Mouse (Mus musculus): ENCODE data around the gene Cfap46. TPM values are rescaled to one million over a fixed set of nuclear protein-coding genes. Genes with fewer than 3 reads are reported as not detected.

Cfap46 gene
- total RNA-seq (2021) = 1 to 10 TPM; 3.3 to 4.0 TPM
- long read RNA-seq, experiment 1, partial matches to known transcripts = 0 of 3 reads
- long read RNA-seq, experiment 1, other reads (novel, unspliced or antisense) = 3 of 3 reads
- long read RNA-seq, experiment 2, partial matches to known transcripts = 0 of 5 reads
- long read RNA-seq, experiment 2, other reads (novel, unspliced or antisense) = 5 of 5 reads

- peak; percentile 79 to 89 for DNase-seq (ENCODE audit: low spot score in 2 of 2)
Observed at GRCm38 (mm10) chr7:139683706-139684552, at the start of gene Cfap46. Gene Cfap46, minus strand, starts transcription at chr7:139683817.

- DNase-seq (ENCODE audit: low spot score in 2 of 2) = no peak
Observed at GRCm38 (mm10) chr7:139731276-139731696, 47.7 kb upstream of the Cfap46 start.

GRCm38 (mm10) chr7:139727072-139727471 is 43.5 kb upstream of the Cfap46 start:
- DNase-seq (ENCODE audit: low spot score in 2 of 2) = no peak

GRCm38 (mm10) chr7:139725641-139726040 is 42.0 kb upstream of the Cfap46 start:
- no peak for DNase-seq (ENCODE audit: low spot score in 2 of 2)

GRCm38 (mm10) chr7:139723986-139724385 is 40.4 kb upstream of the Cfap46 start:
- DNase-seq (ENCODE audit: low spot score in 2 of 2) = no peak

GRCm38 (mm10) chr7:139721196-139721595 is 37.6 kb upstream of the Cfap46 start:
- DNase-seq (ENCODE audit: low spot score in 2 of 2) = no peak

GRCm38 (mm10) chr7:139717781-139718180 is 34.2 kb upstream of the Cfap46 start:
- no peak for DNase-seq (ENCODE audit: low spot score in 2 of 2)

- DNase-seq (ENCODE audit: low spot score in 2 of 2) = no peak
Observed at GRCm38 (mm10) chr7:139711821-139712220, 28.2 kb upstream of the Cfap46 start.

- peak; percentile 71 to 82 for DNase-seq (ENCODE audit: low spot score in 2 of 2)
Observed at GRCm38 (mm10) chr7:139706411-139707120, 22.9 kb upstream of the Cfap46 start.

- no peak for DNase-seq (ENCODE audit: low spot score in 2 of 2)
Observed at GRCm38 (mm10) chr7:139705781-139706180, 22.2 kb upstream of the Cfap46 start.

GRCm38 (mm10) chr7:139705081-139705480 is 21.5 kb upstream of the Cfap46 start:
- DNase-seq (ENCODE audit: low spot score in 2 of 2) = no peak

GRCm38 (mm10) chr7:139703826-139704199 is 20.2 kb upstream of the Cfap46 start:
- DNase-seq (ENCODE audit: low spot score in 2 of 2) = no peak

- DNase-seq (ENCODE audit: low spot score in 2 of 2) = peak; percentile 91 to 95
Observed at GRCm38 (mm10) chr7:139703146-139703825, 19.7 kb upstream of the Cfap46 start.

- no peak for DNase-seq (ENCODE audit: low spot score in 2 of 2)
Observed at GRCm38 (mm10) chr7:139701651-139702301, 18.2 kb upstream of the Cfap46 start.

GRCm38 (mm10) chr7:139692641-139693294 is 9.2 kb upstream of the Cfap46 start:
- DNase-seq (ENCODE audit: low spot score in 2 of 2) = peak; percentile 53 to 69

- DNase-seq (ENCODE audit: low spot score in 2 of 2) = no peak
Observed at GRCm38 (mm10) chr7:139692211-139692610, 8.6 kb upstream of the Cfap46 start.

- DNase-seq (ENCODE audit: low spot score in 2 of 2) = no peak
Observed at GRCm38 (mm10) chr7:139685336-139685735, 1.7 kb upstream of the Cfap46 start.

- peak; percentile 95 to 97 for DNase-seq (ENCODE audit: low spot score in 2 of 2)
Observed at GRCm38 (mm10) chr7:139684553-139684929, 924 bp upstream of the Cfap46 start.

- no peak for DNase-seq (ENCODE audit: low spot score in 2 of 2)
Observed at GRCm38 (mm10) chr7:139681921-139682598, 1.6 kb downstream of the Cfap46 start.

GRCm38 (mm10) chr7:139676433-139676832 is 7.2 kb downstream of the Cfap46 start:
- no peak for DNase-seq (ENCODE audit: low spot score in 2 of 2)
